Mouse (Mus musculus): ENCODE measurements around the gene Sec16b.

DNA sequence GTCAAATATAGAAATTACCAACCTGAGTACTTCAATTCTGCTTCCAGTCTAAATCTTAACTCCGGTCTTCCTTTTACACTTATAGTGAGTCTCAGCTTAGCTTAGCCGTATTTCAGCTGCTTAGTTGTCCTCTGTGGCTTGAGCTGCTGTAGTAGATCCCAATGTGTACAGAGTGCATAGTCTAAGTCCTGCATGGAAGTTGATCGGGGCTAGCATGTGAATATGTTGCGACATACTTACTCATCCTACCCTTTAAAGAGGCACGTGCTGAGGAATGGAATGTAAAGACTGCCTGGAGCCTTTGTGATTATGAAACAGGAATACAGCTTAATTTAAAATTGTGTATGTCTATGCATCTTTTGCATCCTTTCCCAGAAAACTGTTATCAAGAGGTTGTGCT lies 88.0 kb downstream of the Sec16b start:
- TF ChIP-seq POLR2A (IDR thresholded peaks at IDR 0.05; ENCODE audit: control insufficient read depth, low read depth, low read length) (no peak), CTCF (IDR thresholded peaks at IDR 0.05; ENCODE audit: control insufficient read depth, insufficient read depth, insufficient replicate concordance, low read depth, low read length) (no peak)
